Mouse (Mus musculus): ENCODE results near the gene Sp7. TPM values are rescaled to one million over a fixed set of nuclear protein-coding genes. Genes with fewer than 3 reads are reported as not detected.

The Sp7 gene
- polyA plus RNA-seq, 1 experiment from 2014 or later, result 0.93 TPM

DNA sequence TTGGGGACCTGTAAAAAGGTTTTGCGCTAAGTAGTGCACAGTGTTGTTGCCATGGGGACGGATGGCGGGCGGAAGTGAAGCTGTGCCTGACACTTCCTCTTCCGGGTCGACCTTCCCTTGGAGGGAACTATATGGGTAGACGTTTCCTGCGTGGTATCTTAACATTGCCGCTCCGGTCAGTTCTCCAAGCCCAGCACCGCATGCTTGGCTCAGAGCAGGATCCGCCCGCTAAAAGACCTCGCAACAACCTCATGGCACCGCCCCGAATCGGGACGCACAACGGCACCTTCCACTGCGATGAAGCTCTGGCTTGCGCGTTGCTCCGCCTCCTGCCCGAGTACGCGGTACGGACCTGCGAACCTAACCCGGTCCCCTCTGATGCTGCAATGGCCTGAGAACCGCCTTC lies 35.4 kb downstream of the Sp7 start, which contains the start of gene Myg1:
Gene Myg1 (plus strand): TSS at position 100 of the 406 bp plus-strand sequence.
- Histone ChIP-seq H3K4me1 (peaks cover 29% of the 10 kb centered on the region), H3K4me2 (replicated peaks) (peak within 1 kb of the TSS; percentile 71), H3K9me3 (no peaks in the 10 kb centered on the region), H3K9ac (replicated peaks) (peak within 1 kb of the TSS; percentile 76), H3K27ac (replicated peaks) (peak within 1 kb of the TSS; percentile 63), H3K36me3 (peaks cover 75% of the 10 kb centered on the region), H3K4me3 (peak within 1 kb of the TSS; percentile 83), H3K27me3 (no peaks in the 10 kb centered on the region)
- peak; percentile 94 for ATAC-seq (ENCODE audit: low FRiP score, low read depth)
- WGBS, result under 1% methylated on average over 30 of the region's 30 CpGs

DNA sequence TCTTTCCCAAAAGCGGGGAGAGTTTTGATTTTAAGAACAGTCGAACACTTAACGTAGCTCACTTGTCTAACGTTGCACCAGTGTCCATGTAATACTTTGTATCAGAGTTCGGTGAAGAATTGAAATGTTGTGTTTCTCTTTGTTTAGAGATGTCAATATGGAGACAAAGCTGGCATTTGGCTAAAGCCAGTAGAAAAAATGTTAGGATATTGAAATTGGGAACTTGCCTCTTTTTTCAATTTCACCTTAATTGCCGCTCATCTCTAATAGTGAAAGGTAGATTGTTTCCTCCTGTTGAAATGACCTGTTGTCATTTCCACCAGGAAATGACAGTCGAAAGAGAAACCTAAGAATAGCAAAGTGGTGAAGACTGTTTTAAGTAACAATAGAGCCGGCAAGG lies 40.1 kb downstream of the Sp7 start:
- Histone ChIP-seq H3K27ac (replicated peaks) (no peak overlapping the region), H3K4me1 (peaks cover 14% of the 10 kb centered on the region), H3K9me3 (no peaks in the 10 kb centered on the region), H3K36me3 (peaks cover 57% of the 10 kb centered on the region), H3K27me3 (no peaks in the 10 kb centered on the region), H3K9ac (replicated peaks) (peak overlapping the region; percentile 86), H3K4me2 (replicated peaks) (peak overlapping the region; percentile 89), H3K4me3 (peak overlapping the region; percentile 86)
- ATAC-seq (ENCODE audit: low FRiP score, low read depth), result no peak
- 75% methylated on average over 8 of the region's 8 CpGs for WGBS

DNA sequence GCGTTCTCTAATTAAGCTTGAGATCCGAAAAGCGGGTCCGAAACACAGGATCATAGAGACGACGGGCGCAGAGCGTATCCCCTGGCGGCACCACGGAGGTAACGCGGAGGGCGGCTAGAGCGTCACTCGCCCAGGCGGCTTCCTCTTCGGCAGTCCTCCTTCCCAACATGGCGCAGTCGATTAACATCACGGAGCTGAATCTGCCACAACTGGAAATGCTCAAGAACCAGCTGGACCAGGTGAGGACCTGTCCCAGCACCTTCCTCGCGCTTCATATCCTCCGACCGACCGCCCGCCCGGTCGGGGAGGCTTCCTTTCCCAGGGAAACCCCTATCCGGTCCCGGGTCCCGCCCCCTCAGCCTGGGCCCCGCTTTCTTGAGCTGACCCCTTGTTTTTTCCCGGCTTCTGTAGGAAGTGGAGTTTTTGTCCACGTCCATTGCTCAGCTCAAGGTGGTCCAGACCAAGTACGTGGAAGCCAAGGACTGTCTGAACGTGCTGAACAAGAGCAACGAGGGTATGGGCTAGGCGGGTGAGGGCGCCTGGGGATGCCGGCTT lies 40.9 kb downstream of the Sp7 start, which contains the start of gene Pfdn5:
Gene Pfdn5 (plus strand): TSS at position 95 of the 555 bp plus-strand sequence.
- Histone ChIP-seq H3K27ac (replicated peaks) (peak within 1 kb of the TSS; percentile 60; the same call in 1 of the 2 replicates), H3K27me3 (no peaks in the 10 kb centered on the region), H3K9ac (replicated peaks) (peak within 1 kb of the TSS; percentile 86), H3K4me2 (replicated peaks) (peak within 1 kb of the TSS; percentile 89), H3K4me3 (peak within 1 kb of the TSS; percentile 86), H3K4me1 (peaks cover 10% of the 10 kb centered on the region), H3K9me3 (no peaks in the 10 kb centered on the region), H3K36me3 (peaks cover 62% of the 10 kb centered on the region)
- ATAC-seq (ENCODE audit: low FRiP score, low read depth), result peak; percentile 91
- 0% methylated on average over 40 of the region's 40 CpGs for WGBS

DNA sequence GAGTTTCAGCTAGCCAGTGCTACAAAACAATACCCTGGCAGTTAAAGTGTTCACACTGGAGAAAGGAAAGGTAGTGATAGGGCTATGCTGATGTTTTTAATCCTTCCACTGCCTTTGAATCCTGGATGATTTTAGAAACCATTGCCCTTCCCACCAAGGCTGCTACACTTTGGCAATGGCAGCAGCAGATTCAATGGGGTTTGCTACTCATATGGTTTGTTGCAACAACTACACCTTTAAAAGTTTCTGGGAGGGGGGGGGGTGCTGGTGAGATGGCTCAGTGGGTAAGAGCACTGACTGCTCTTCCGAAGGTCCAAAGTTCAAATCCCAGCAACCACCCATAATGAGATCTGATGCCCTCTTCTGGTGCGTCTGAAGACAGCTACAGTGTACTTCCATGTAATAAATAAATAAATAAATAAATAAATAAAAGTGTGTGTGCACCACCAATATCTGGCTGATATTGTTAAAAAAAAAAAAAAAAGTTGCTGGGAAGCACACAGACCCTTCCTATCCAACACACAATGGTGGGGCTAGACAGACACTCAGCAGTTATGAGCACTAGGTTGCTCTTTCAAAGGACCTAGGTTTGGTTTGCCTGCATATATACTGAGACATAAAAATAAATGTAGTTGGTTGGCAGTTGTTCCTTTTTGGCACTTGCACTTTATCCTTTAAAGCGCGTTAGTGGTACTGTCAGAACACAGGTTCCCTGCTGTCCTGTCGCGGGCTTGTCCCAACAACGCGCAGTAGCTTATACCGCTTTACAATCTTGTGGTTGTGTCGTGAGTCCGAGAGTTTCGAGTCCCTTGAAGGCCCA lies 42.1 kb downstream of the Sp7 start:
- WGBS, result 78% methylated on average over 12 of the region's 12 CpGs
- Histone ChIP-seq H3K27me3 (no peaks in the 10 kb centered on the region), H3K4me1 (peaks cover 9% of the 10 kb centered on the region), H3K9ac (replicated peaks) (no peak overlapping the region), H3K4me2 (replicated peaks) (peak overlapping the region; percentile 89), H3K36me3 (peaks cover 63% of the 10 kb centered on the region), H3K27ac (replicated peaks) (no peak overlapping the region), H3K4me3 (no peak overlapping the region), H3K9me3 (no peaks in the 10 kb centered on the region)
- no peak for ATAC-seq (ENCODE audit: low FRiP score, low read depth)

DNA sequence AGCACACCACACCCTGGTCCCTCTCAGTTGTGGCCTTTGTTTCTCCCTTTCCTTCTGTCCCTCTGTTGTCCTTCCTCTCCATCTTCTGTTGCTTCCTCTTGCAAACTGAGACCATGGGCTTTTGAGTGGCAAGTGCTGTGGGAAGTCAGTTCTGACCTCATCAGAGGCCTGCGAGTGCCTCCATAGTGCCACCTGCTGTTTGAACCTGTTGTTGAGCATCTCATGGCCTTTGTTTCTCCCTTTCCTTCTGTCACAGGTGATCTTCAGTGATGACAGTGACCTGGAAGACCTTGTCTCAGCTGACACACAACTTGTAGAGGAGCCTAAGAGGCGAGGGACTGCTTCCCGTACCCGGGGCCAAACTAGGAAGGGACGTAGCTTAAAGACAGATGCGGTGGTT lies 50.7 kb downstream of the Sp7 start:
- no peaks in the 10 kb centered on the region for H3K4me1 ChIP-seq
- no peak overlapping the region for H3K4me2 ChIP-seq (replicated peaks)
- no peak overlapping the region for H3K9ac ChIP-seq (replicated peaks)
- H3K27ac ChIP-seq (replicated peaks), result no peak overlapping the region
- no peak for ATAC-seq (ENCODE audit: low FRiP score, low read depth)
- no peak overlapping the region for H3K4me3 ChIP-seq
- H3K36me3 ChIP-seq, result peaks cover 81% of the 10 kb centered on the region
- no peaks in the 10 kb centered on the region for H3K9me3 ChIP-seq
- WGBS, result 86% methylated on average over 6 of the region's 6 CpGs
- no peaks in the 10 kb centered on the region for H3K27me3 ChIP-seq

DNA sequence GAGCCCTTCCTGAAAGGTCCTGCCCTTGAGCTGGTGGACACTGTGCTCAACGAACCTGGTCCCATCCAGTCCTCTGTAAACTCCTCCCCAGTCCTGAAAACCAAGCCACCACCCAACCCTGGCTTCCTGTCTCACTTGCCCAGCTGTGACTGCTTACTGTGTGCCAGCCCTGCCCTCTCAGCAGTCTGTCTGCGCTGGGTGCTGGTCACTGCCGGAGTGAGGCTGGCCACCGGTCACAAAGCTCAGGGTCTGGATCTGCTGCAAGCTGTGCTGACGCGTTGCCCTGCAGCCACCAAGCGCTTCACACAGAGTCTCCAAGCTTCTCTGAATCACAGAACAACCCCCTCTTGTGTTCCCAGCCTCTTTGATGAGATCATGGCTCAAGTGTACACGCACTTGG lies 51.7 kb downstream of the Sp7 start:
- no peaks in the 10 kb centered on the region for H3K4me1 ChIP-seq
- H3K27me3 ChIP-seq, result no peaks in the 10 kb centered on the region
- WGBS, result 92% methylated on average over 8 of the region's 8 CpGs
- H3K9me3 ChIP-seq, result no peaks in the 10 kb centered on the region
- no peak overlapping the region for H3K4me3 ChIP-seq
- H3K27ac ChIP-seq (replicated peaks), result no peak overlapping the region
- no peak for ATAC-seq (ENCODE audit: low FRiP score, low read depth)
- peaks cover 78% of the 10 kb centered on the region for H3K36me3 ChIP-seq
- no peak overlapping the region for H3K9ac ChIP-seq (replicated peaks)
- no peak overlapping the region for H3K4me2 ChIP-seq (replicated peaks)

DNA sequence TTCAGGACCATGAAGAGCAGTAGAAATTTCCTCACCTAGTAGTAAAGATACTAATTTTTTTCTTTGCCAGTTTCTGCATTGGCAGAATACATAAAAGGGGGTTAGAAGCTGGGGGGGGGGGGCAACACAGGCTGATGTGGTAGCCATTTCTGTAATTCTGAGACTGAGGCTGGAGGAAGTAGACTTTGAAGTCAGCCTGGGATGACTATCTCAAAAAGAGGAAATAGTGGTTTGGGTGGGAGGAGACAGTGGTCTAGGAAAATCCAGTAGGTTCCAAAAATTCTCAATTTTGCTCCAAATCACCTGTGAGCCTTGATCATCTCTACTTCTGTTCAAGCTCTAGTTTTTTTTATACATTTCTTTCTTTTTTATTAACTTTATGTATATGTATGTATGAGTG lies 55.5 kb downstream of the Sp7 start:
- H3K9me3 ChIP-seq, result no peaks in the 10 kb centered on the region
- ATAC-seq (ENCODE audit: low FRiP score, low read depth), result no peak
- no peak overlapping the region for H3K4me2 ChIP-seq (replicated peaks)
- no peak overlapping the region for H3K27ac ChIP-seq (replicated peaks)
- H3K4me3 ChIP-seq, result no peak overlapping the region
- no peaks in the 10 kb centered on the region for H3K27me3 ChIP-seq
- peaks cover 79% of the 10 kb centered on the region for H3K36me3 ChIP-seq
- no peaks in the 10 kb centered on the region for H3K4me1 ChIP-seq
- H3K9ac ChIP-seq (replicated peaks), result no peak overlapping the region

DNA sequence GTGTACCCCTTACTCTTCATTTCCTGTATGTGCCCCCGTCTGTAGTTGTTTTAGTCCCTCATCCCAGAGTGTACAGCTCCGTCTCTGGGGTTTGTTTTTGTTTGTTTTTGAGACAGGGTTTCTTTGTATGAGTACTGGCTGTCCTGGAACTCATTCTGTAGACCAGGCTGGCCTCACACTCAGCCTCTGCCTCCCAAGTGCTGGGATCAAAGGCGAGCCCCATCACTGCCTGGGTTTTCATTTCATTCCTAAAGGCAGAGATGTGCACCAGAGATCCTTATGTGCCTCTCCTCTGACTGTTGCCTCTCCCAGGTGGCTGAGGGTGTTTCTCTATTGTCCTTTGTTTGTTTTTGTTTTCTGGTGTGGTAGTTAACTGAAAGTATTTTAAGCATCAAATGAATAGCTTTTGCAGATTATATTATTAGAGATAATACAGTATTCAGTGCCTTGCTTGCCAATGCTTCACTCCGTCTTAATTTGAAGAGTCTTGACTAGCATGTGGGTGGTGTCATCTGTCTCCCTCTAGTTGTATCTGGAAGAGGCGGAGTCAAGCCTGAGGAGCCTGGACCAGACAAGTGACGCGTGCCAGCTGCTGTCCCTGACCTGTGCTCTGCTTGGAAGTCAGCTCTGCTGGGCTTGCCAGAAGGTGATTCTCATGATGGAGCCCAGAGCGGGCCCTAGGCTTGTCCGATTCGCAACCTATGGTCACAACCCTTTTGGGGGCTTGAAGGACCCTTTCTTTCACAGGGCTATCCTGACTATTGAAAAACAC lies 56.7 kb downstream of the Sp7 start:
- no peaks in the 10 kb centered on the region for H3K27me3 ChIP-seq
- H3K4me2 ChIP-seq (replicated peaks), result no peak overlapping the region
- H3K9ac ChIP-seq (replicated peaks), result no peak overlapping the region
- peaks cover 79% of the 10 kb centered on the region for H3K36me3 ChIP-seq
- no peak overlapping the region for H3K4me3 ChIP-seq
- H3K4me1 ChIP-seq, result no peaks in the 10 kb centered on the region
- WGBS, result 93% methylated on average over 10 of the region's 10 CpGs
- no peak for ATAC-seq (ENCODE audit: low FRiP score, low read depth)
- H3K27ac ChIP-seq (replicated peaks), result no peak overlapping the region
- no peaks in the 10 kb centered on the region for H3K9me3 ChIP-seq

DNA sequence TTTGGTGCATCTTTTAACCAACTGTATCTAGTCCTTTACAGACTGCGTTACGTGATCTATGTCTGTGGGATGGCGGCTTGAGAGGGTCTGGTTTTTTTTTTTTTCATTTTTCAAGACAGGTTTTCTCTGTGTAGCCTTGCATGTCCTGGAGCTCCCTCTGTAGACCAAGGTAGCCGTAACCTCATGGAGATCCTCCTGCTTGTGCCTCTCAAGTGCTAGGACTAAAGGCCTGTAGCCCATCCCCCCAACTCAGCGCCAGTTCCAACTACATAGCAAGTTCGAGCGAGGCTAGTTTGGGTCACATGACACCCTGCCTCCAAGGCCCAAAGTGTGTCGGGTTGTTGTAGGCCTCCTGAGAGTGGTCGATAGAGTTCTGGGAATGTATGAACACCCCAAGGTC lies 58.3 kb downstream of the Sp7 start:
- H3K9me3 ChIP-seq, result no peaks in the 10 kb centered on the region
- no peak overlapping the region for H3K9ac ChIP-seq (replicated peaks)
- H3K27ac ChIP-seq (replicated peaks), result no peak overlapping the region
- 90% methylated on average over 9 of the region's 9 CpGs for WGBS
- no peak overlapping the region for H3K4me3 ChIP-seq
- ATAC-seq (ENCODE audit: low FRiP score, low read depth), result no peak
- no peaks in the 10 kb centered on the region for H3K4me1 ChIP-seq
- no peaks in the 10 kb centered on the region for H3K27me3 ChIP-seq
- peaks cover 80% of the 10 kb centered on the region for H3K36me3 ChIP-seq
- H3K4me2 ChIP-seq (replicated peaks), result no peak overlapping the region

Other genes with a start within 250 kb of the Sp7 start
- gene Spryd3, start 230.9 kb downstream of the Sp7 start, polyA plus RNA-seq (2016; fragmentation: Nextera tagmentation; extraction: Ambion mirVana), result 19.3 and 20.2 TPM in 2 replicates
- gene Igfbp6, start 222.8 kb downstream of the Sp7 start, polyA plus RNA-seq (2016; fragmentation: Nextera tagmentation; extraction: Ambion mirVana), result 0.32 and 0.42 TPM in 2 replicates
- 0.10 and 0.14 TPM in 2 replicates for gene Soat2, start 216.7 kb downstream of the Sp7 start, polyA plus RNA-seq (2016; fragmentation: Nextera tagmentation; extraction: Ambion mirVana)
- 108 and 110 TPM in 2 replicates for gene Zfp740, start 163.9 kb downstream of the Sp7 start, polyA plus RNA-seq (2016; fragmentation: Nextera tagmentation; extraction: Ambion mirVana)
- 40.9 and 41.0 TPM in 2 replicates for gene Csad, start 162.5 kb downstream of the Sp7 start, polyA plus RNA-seq (2016; fragmentation: Nextera tagmentation; extraction: Ambion mirVana)
- 0.84 and 1.6 TPM in 2 replicates for gene Itgb7, start 135.2 kb downstream of the Sp7 start, polyA plus RNA-seq (2016; fragmentation: Nextera tagmentation; extraction: Ambion mirVana)
- 13.6 and 19.2 TPM in 2 replicates for gene Rarg, start 109.7 kb downstream of the Sp7 start, polyA plus RNA-seq (2016; fragmentation: Nextera tagmentation; extraction: Ambion mirVana)
- 0.26 and 0.28 TPM in 2 replicates for gene Gm9918, start 96.6 kb downstream of the Sp7 start, polyA plus RNA-seq (2016; fragmentation: Nextera tagmentation; extraction: Ambion mirVana)
- gene Mfsd5, start 87.7 kb downstream of the Sp7 start, polyA plus RNA-seq (2016; fragmentation: Nextera tagmentation; extraction: Ambion mirVana), result 51.9 and 57.7 TPM in 2 replicates
- gene Espl1, start 70.9 kb downstream of the Sp7 start, polyA plus RNA-seq (2016; fragmentation: Nextera tagmentation; extraction: Ambion mirVana), result 33.6 and 38.4 TPM in 2 replicates
- gene Pfdn5, start 41.1 kb downstream of the Sp7 start, polyA plus RNA-seq (2016; fragmentation: Nextera tagmentation; extraction: Ambion mirVana), result 363 and 378 TPM in 2 replicates
- 96.1 and 108 TPM in 2 replicates for gene Myg1, start 35.5 kb downstream of the Sp7 start, polyA plus RNA-seq (2016; fragmentation: Nextera tagmentation; extraction: Ambion mirVana)
- 61.5 and 67.9 TPM in 2 replicates for gene Aaas, start 16.4 kb downstream of the Sp7 start, polyA plus RNA-seq (2016; fragmentation: Nextera tagmentation; extraction: Ambion mirVana)
- gene Sp1, start 39.0 kb upstream of the Sp7 start, polyA plus RNA-seq (2016; fragmentation: Nextera tagmentation; extraction: Ambion mirVana), result 9.6 and 10.2 TPM in 2 replicates
- gene Amhr2, start 78.2 kb upstream of the Sp7 start, polyA plus RNA-seq (2016; fragmentation: Nextera tagmentation; extraction: Ambion mirVana), result 0.29 TPM in 1 of 2 replicates, not detected in the other
- gene Prr13, start 91.8 kb upstream of the Sp7 start, polyA plus RNA-seq (2016; fragmentation: Nextera tagmentation; extraction: Ambion mirVana), result 84.9 and 97.9 TPM in 2 replicates
- gene Pcbp2, start 103.4 kb upstream of the Sp7 start, polyA plus RNA-seq (2016; fragmentation: Nextera tagmentation; extraction: Ambion mirVana), result 168 and 186 TPM in 2 replicates
- gene Gm10337, start 136.5 kb upstream of the Sp7 start, polyA plus RNA-seq (2016; fragmentation: Nextera tagmentation; extraction: Ambion mirVana), result 4.6 and 9.6 TPM in 2 replicates
- gene Map3k12, start 149.9 kb upstream of the Sp7 start, polyA plus RNA-seq (2016; fragmentation: Nextera tagmentation; extraction: Ambion mirVana), result 46.1 and 50.6 TPM in 2 replicates
- gene Tarbp2, start 151.0 kb upstream of the Sp7 start, polyA plus RNA-seq (2016; fragmentation: Nextera tagmentation; extraction: Ambion mirVana), result 106 and 107 TPM in 2 replicates
- gene Npff, start 157.8 kb upstream of the Sp7 start, polyA plus RNA-seq (2016; fragmentation: Nextera tagmentation; extraction: Ambion mirVana), result 2.5 and 3.1 TPM in 2 replicates